Comparison of ENCODE assay signal across 24 mouse cellular contexts in the genomic region with DNA sequence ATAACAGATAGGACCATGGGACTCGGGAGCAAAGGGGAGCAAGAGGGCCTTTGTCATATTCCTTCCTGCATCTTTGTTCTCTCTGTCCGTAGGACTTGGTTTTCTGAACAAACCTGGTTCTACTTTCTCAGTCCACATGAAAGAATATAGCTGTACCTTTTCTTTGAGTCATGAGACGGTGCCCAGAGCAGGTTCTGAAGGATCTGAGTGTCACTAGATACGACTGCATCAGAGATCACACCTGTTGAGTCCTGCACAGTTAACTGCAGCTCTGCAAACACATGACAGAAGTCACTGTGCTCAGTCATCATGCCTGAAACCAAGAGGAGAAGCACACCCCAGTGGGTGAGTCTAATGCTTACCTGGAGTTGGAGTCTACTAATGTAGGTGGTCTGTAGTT.
"Had no signal": no experiment of that assay in that cellular context is flagged by ENCODE, and none has a peak within 500 bp of the region (broad histone marks: within the 10 kb centered on the region; RNA-seq: fewer than 3 reads in every experiment).

No protein-coding gene starts in this region.

- H3K9me3 ChIP-seq: heart, embryonic 10.5 days; heart, embryonic 12.5 days; hindbrain, embryonic 13.5 days; hindbrain, embryonic 15.5 days; kidney, embryonic 15.5 days; limb, embryonic 12.5 days; limb, embryonic 15.5 days; liver, embryonic 12.5 days had no signal

- H3K36me3 ChIP-seq: heart, embryonic 10.5 days; heart, embryonic 12.5 days; hindbrain, embryonic 13.5 days; hindbrain, embryonic 15.5 days; kidney, embryonic 15.5 days; limb, embryonic 12.5 days; limb, embryonic 15.5 days; liver, embryonic 12.5 days had no signal

- H3K9ac ChIP-seq: heart, embryonic 12.5 days; hindbrain, embryonic 13.5 days; hindbrain, embryonic 15.5 days; kidney, embryonic 15.5 days; limb, embryonic 12.5 days; limb, embryonic 15.5 days; liver, embryonic 12.5 days had no signal

- H3K27ac ChIP-seq: heart, embryonic 10.5 days; hindbrain, embryonic 13.5 days; hindbrain, embryonic 15.5 days; hindbrain, postnatal 0 days; kidney, embryonic 15.5 days; kidney, postnatal 0 days; limb, embryonic 12.5 days; limb, embryonic 15.5 days; liver, embryonic 12.5 days had no signal

- H3K4me2 ChIP-seq: heart, embryonic 12.5 days; hindbrain, embryonic 13.5 days; hindbrain, embryonic 15.5 days; kidney, embryonic 15.5 days; limb, embryonic 12.5 days; limb, embryonic 15.5 days; liver, embryonic 12.5 days had no signal

- H3K4me3 ChIP-seq: heart, embryonic 10.5 days; heart, embryonic 12.5 days; hindbrain, embryonic 13.5 days; hindbrain, embryonic 15.5 days; kidney, embryonic 15.5 days; limb, embryonic 12.5 days; limb, embryonic 15.5 days; liver, embryonic 12.5 days had no signal

- DNase-seq: gastrocnemius, postnatal 14 days; gastrocnemius, postnatal 36 days; heart, adult 18-20 months; heart, postnatal 10 days; heart, postnatal 36 days; kidney, adult 11 months; kidney, adult 2 months; kidney, adult 9 months; kidney, postnatal 14 days; kidney, postnatal 36 days; layer of hippocampus, adult 9-11 months; layer of hippocampus, postnatal 36 days; left cerebral cortex, postnatal 4 days had no signal

- ATAC-seq: intestine, embryonic 16.5 days; liver, embryonic 12.5 days had no signal

- H3K27me3 ChIP-seq: heart, embryonic 12.5 days; hindbrain, embryonic 13.5 days; hindbrain, embryonic 15.5 days; kidney, embryonic 15.5 days; limb, embryonic 12.5 days; limb, embryonic 15.5 days; liver, embryonic 12.5 days had no signal

- H3K4me1 ChIP-seq: heart, embryonic 10.5 days; hindbrain, embryonic 13.5 days; hindbrain, embryonic 15.5 days; liver, embryonic 12.5 days had no signal
